Mouse (Mus musculus) right cerebral cortex, postnatal 10 days (tissue): ENCODE measurements around the gene Nrp1.

Source experiments
- DNase-seq, 2 experiments: peaks; one replicate each; pipeline ENCODE4 v3.0.0; 2021; ENCODE audit warnings: low spot score in 2 of 2

Gene Nrp1

DNA sequence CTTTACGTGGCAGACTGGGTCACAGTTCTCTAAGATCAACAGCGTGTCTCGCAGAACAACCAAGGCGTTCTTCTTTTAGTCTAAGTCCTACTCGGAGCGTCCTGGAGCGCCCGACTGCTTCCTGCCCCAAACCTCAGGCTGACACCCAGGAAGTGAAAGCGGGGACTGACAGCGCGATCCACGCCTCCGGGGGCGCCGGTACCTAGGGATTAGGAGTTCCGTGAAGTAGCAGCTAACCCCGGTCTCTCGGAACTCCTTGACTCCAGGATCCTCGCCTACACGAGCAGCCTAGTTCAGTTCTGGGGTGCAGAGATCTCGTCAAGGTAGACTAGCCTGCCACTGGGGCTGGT, at the start of gene Nrp1:
Nrp1 (plus strand) TSS at position 199 of the 350 bp plus-strand sequence.
- DNase-seq = peak; percentile 51 to 61

DNA sequence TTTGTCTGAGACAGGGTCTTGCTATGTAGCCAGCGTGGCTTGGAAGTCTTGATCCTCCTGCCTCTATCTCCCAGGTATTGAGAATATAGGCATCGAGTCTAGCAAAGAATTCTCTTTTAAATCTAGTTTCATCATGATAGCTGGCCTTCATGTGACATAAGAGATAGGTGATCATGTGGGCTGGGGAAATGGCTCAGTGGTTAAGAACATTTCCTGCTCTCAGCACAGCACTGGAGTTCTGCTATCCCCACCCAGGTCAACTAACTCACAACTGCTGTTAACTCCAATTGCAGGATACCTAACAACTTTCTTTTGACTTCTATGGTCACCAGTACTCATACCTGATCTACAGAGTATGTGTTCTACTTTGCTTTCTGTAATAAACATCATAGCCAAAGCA, 37.6 kb upstream of the Nrp1 start:
- no peak for DNase-seq

DNA sequence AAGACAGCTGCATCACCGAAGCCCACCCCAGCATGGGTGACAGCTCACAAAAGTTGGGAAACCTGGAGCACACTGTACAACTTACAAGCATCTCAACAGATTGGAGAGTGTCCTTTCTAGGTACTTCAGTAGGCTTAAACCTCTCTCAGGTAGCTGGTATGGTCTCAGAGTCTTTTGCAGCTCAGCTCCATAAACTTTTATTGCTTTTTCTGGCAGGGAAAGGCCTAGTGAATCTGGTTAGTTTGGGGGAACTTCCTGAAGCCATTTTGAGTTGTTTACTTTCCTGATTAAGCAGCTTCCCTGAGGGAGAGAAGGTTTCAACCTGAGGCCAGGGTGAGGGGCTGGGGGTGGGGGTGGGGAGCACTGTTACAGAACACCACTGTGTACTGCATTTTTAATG, 31.1 kb upstream of the Nrp1 start:
- no peak for DNase-seq

DNA sequence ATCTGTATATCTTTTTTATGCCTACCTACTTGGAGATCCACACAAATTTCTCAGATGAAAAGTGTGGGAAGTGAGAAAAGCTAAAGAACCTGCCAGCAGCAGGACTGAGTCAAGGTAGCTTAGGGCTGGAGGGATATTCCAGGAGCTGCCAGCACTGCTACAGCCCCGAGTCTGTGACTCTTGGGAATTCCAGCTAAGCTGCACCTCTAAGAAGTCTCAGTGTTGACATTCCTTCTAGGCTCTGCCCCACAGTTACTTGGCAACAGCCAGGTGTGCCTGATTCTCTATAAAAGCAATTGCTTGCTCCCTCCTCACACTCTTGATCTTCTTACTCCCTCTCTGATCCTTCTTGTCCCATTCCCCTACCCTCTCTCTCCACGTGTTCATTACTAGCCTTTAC, 30.5 kb upstream of the Nrp1 start:
- DNase-seq = no peak

DNA sequence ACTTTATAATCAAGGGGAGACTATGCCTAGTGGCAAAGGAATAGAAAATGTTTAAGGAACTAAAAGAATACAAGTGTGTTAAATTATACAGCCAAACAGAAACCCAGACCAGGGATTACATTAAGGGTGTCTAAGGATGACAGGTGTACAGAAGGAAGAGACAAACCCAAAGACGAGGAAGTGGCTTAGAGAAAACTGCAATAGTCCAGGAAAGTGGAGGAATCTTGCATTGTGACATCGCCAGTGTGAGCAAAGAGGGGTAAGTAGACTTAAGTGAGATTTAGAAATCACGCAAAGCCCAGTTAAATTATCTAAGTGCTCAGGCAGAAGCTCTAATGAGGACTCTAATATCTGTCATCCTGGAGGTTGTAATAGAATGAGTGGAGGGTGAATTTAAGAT, 28.9 kb upstream of the Nrp1 start:
- no peak for DNase-seq

DNA sequence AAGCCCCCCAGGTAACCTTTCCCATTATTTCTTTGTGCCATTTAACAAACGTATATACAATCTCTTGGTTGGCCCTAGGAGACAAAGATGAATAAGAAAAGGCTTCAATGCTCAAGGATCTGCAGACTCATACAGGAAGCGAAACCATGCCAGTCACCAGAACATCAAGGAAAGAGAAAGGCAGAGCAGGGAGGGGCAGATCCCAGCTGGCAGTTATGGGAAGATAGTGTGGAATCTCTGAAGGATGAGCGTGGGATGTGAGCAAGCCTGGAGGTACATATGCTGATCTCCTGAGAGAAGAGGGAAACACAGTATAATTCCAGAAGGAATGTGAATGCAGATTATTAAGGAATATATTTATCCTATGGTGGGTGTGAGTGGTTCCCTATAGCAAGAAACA, 22.4 kb upstream of the Nrp1 start:
- DNase-seq = no peak

DNA sequence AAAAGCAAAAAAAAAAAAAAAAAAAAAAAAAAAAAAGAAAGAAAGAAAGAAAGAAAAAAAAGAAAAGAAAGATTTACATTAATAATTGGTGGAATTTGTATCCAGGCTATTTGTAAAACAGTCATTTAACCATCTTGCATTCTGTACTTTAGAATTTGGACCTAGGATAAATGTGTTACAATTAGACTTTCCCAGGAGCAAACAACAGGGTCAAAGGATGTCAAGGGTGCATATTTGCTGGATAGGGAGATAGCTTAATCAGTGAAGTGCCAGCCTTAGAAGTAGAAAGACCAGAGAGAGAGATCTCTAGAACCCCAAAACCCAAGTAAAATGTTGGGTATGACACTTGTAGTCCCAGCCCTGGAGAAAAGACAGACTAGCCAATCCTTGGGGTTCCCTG, 19.5 kb upstream of the Nrp1 start:
- no peak for DNase-seq

DNA sequence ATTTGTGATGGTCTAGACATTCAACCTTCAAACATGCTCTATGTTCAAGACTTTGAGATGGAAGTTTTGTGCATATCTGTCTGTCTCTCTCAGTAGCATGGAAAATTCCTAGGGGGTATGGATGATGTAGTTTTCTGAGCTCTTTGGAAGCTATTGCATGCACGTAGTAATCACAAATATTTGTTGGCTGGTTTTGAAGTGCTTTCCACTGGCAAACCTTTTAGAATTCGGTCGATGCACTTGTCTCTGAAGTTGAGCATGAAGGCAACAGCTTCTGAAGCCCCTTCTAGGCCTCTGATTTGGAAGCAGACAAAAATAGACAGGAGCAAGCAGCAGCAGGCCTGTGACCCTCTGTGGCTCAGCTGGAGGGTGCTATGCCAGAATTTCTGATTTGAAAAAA, 18.9 kb upstream of the Nrp1 start:
- no peak for DNase-seq

DNA sequence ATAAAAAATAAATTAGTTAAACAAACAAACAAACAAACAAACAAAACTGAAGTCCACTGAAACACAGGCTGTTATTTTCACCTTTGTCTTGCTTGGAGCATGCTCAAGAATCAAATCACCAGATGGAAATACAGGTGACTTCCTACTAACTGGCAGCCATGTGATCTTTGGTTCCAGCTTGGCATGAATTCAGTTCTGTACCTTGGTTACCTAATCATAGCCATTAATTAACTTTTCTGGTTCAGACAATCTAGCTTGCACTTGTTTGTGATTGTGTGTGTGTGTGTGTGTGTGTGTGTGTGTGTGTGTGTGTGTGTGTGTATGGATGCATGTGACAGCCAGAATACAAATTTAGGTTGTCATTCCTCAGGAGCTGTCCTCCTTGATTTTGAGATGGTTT, 8.0 kb upstream of the Nrp1 start:
- no peak for DNase-seq

DNA sequence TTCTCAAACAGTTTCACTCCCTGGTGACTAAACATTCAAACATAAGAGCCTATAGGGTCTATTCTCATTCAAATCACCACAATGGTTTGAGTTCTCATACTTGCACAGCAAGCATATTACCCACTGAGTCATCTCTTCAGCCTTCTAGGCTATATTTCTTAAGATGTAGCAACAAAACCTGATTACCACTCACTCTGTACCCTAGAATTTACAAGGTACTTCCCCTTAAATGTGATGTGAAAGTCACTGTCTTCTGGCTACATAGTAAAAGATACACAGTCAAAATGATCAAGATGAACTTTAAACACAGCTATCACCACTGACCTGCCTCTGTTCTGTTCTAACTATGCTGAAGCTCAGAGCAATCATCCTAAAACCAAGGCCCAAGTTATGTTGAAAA, 7.2 kb upstream of the Nrp1 start:
- no peak for DNase-seq

DNA sequence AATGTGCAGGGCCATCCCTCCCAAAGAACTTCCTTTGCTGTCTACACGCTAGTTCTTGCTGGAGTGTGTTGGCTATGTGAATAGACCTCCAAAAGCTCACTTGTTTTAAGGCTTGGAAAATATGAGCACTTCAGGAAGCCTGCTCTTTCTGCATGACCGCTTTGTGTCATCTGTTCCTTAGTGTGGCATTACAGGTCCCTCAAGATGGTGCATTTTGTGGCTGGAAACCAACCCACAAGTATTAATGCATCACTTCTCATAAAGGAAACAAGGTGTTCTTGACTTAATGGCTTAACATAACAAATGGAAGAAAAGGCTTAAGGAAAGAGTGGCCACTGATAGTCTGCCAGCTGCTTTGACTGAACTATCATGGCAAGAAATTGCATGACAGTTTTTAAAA, 5.6 kb upstream of the Nrp1 start:
- DNase-seq = no peak

DNA sequence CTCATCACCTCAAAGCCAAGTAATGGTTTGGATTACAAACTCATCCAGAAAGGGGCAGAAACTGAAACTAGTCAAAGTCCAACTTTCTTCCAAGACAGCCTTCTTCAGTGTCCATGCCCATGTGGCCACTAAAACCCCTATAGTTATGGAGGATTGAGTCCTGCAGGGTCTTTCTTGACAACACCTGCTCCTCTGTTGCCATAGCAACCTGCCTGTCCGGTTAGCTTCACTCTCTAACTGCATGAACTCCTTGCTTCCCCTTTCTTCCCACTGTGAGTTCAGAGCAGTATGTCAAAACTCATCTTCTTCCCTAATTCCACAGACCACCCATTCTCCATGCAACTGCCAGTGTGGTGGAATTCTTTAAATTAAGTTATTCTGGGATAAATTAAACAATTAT, 4.4 kb upstream of the Nrp1 start:
- DNase-seq = no peak

DNA sequence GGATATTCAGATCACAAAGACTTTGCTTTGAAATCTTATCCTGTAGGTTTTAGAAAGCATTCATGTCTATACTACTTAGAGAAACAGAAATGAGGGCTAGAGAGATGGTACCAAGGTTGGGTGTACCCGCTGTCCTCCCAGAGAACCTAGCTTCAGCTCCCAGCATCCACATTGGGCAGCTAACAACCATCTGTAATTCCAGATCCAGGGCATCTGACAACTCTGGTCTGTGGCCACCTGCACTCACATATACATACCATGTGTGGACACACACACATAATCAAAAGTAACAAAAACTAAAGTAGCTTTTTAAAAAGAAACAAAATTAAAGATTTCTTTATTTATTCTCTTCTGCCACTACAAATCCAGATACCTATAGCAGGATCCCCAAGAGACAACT, 3.3 kb upstream of the Nrp1 start:
- DNase-seq = no peak

DNA sequence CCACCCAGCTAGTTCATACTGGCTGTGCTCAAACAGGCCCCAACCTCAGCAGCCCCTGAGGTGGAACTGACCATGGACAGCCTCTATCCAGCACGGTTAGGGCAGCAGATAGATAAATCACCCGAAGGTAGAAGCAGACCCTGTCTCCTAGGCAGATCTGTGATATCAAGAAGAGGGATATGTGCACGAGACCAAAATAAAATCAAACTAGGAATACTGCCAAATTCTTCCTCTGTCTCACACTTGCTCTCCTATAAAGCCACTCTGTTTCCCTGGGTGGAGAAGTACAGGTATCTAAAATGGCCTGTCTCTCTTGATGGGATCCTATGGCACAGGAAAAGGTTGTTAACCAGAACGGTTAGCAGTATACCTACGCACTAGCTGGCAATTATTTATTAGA, 2.2 kb upstream of the Nrp1 start:
- DNase-seq = no peak

DNA sequence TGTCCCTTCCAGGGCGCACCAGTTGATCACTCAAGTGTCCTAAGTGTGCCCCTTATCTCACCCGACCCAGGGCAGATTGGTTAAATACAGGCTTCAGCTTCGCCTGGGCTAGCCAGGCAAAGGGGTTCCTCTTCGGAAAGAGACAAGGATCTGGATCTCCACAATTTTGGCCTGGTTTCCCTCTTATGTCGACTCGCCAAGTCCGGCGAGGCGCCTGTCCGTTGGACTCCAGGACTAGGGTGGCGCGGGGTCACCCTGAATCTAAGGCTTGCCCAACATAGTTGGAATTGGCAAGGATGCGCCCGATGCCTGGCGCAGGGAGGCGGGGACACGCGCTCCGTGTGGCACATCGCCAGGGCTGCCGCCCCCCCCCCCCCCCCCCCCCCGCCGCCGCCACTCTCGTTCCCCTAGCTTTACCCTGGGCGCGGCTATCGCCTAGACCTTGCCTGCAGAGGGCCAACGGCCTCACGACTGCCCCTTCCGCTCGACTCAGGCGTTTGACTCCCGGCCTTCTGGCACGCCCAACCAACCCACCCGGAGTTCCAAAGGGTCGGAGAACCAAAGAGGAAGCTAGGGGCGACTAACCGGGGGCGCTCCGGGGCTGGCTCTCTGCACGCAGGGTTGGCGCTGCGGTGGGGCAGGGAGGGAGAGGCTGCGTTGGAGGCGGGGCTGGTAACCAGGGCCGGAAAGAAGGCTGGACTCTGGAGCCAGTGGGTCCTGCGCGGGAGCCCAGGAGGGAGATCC, 1.4 kb upstream of the Nrp1 start:
- peak; percentile 83 for DNase-seq

DNA sequence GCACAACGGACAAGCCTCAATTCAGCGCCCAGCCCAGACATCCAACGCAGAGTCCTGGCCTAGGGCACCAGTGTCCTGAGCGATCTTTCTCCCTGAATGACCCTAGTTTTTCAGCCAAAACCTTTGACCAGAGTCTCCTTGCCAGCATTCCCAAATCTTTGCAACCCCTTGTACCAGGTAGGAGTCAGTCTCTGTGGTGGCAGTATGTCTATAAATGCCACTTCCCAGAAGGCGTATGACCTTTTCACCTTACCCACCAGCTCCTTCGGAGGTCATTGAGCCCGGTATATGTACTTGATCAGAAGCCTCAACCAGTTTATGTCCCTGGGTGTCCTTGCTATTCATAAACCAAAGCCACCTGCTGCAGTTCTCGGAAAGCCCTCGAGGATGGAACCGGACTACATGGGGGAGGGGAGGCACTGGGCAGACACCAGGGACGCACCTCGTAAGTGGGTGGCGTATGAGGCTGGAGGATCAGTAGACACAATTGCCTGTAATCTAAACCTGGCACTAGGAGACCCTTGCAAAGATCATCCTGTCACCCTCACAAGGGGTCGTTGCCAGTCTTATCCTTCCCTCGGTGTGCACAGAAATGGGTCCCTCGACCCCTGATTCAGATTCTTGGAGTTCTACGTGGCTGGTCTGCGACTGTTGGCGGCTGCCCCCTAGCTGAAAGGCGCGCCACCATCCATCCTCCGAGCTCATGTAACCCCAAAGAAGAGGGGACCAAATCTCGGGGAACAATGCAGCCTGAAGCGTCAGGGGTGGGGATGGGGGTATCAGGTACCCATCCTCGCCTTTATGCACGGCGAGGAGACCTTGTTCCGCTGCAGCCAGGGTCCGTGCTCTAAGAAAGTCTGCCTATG, 631 bp upstream of the Nrp1 start:
- DNase-seq = peak; percentile 84 to 86

DNA sequence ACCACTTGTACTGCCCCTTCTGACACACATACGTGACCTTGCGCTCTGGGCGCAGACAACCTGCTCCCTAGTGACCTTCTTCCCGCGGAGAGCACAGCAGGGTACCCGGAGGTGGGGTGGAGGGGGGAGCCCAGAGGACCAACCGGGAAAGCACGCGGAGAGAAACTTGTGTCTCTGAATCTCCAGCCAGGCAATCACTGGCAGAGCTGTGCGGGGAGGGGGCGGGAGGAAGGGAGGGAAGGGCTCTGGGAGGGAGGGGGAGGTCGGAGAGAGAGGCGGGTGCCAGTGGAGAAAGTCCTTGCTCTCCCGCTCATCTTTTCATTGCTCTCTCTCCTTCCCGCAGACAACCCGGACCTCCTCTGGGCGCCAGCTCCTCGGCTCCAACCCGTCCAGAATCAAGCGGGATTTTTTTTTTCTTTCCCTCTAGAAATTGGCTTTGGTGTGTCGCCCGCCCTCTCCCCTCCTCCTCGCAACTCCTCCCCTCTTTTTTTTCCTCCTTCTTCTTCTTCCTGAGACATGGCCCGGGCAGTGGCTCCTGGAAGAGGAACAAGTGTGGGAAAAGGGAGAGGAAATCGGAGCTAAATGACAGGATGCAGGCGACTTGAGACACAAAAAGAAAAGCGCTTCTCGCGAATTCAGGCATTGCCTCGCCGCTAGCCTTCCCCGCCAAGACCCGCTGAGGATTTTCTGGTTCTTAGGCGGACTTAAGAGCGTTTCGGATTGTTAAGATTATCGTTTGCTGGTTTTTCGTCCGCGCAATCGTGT, 534 bp downstream of the Nrp1 start:
- peak; percentile 70 to 73 for DNase-seq

DNA sequence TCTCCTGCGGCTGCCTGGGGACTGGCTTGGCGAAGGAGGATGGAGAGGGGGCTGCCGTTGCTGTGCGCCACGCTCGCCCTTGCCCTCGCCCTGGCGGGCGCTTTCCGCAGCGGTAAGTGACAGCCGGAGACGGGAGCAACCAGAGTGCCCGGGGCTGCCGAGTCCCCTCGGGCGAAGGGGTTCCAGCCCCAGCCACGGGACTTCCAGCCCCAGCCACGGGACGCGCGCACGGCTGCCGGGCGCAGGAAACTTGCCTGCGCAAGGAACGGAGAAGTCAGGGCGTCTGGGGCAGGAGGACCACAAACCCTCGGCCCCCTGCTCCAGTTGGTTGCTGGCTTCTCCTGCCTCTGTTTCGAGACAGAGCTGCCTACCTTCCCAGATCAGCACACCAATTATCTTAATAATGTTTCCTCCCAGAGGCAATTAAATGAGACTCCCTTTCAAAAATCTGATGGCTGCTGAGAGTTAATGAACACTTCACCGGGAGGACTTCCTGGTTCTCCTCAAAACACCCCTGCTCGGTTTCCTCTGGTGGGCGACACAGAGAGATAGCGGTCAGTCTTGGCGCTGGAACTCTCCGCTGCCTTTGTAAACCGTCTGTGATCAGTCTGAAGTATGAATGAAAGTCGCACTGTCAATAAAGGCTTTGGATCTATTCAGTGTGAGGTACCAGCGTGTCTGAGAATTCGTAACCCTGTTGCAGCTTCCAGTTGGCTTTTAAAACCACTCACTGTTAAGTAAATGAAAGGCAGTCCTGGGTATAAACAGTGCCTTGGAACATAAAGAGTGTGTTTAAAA, 1.3 kb downstream of the Nrp1 start:
- DNase-seq = peak; percentile 26 to 50

DNA sequence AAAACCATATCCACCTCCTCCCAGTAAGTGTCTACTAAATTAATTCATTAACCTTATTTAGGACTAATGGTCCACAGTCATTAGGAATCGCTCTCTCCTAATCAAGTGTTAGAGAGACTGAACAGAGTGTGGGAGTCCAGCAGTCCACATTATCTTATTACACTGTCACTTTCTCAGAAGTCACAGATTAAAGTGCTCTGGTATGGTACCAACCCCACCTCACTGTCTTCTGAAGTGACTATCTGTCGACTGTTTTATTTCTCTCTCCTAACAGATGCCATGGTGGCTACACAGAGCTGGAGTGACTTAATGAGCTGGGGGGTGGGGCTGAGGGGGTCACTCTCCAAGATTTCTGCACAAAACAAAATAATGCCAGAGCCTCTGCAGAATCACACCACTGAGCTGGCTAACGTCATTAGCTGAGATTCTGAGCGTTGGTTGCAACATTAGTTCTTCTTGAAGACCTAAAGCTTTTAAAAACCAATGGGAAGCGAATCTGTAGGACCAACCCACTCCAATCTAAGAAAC, 3.0 kb downstream of the Nrp1 start:
- no peak for DNase-seq

DNA sequence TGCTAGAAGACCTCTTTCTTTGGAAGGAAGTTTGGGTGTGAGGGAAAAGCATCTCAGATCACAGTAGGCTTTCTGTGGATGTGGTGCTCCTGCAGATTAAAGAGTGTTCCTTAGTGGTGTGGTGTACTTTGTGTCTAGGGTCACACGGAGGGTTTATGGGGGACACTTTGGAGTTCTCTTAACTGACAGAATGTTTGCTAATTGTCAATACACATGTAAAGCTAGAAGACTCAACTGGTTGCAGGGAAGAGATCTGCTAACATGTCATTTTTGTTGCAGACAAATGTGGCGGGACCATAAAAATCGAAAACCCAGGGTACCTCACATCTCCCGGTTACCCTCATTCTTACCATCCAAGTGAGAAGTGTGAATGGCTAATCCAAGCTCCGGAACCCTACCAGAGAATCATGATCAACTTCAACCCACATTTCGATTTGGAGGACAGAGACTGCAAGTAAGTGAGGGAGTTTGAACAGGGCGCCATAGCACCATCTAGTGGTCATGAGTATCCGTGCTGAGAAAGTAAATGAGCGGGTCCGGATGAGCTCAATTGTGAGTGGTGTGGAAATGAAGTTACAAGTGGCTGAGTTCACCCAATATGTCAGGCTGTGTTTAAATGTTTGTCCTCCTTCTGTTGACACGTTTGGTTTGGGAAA, 4.7 kb downstream of the Nrp1 start:
- DNase-seq = peak; percentile 89 to 90

DNA sequence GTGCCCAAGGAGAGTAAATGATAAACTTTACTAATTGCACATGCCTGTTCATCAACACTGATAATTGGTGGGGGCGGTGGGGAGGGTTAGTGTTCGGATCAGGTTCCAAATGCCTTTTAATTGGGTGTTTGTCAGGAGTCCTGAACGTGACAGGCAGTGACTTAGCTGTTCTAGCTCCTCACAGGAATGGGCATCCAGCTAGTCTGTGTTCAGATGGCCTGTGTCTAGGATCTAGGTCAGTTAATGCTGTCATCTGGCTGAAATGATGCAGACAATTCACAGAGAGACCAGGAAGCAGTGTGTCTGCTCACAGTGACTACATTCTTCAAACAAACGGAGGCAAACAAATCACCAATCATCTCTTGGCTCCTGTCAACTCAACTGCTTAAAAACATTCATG, 12.1 kb downstream of the Nrp1 start:
- no peak for DNase-seq
